Mouse (Mus musculus) lung, postnatal 0 days (tissue): ENCODE measurements around the gene Gtf2h1. TPM values are rescaled to one million over a fixed set of nuclear protein-coding genes. Genes with fewer than 3 reads are reported as not detected.

Experiments used
- ATAC-seq: fragments of 200-750 bp; cut with Nextera tagmentation; 2 replicates; pipeline ENCODE4 v1.8.0; 2017; ENCODE audit warnings: moderate library complexity
- DNase-seq: peaks from one replicate; pipeline ENCODE4 v3.0.0-alpha.2; 2016; ENCODE audit warnings: low spot score
- H3K27ac ChIP-seq: fragments of 300-500 bp; sonication (generic); 2 replicates; pipeline ENCODE4 v1.5.1; 2014; ENCODE audit warnings: antibody characterized with exemption, mild to moderate bottlenecking, low read length, mixed read lengths
- H3K27me3 ChIP-seq: fragments of 300-500 bp; sonication (generic); replicated peaks from 2 replicates; pipeline ENCODE4 v1.6.1; 2014; ENCODE audit warnings: low read length, mixed read lengths; ENCODE audit not compliant: insufficient read depth
- H3K36me3 ChIP-seq: fragments of 300-500 bp; sonication (generic); 2 replicates; pipeline ENCODE4 v1.6.1; 2014; ENCODE audit warnings: low read length, mixed read lengths; ENCODE audit not compliant: insufficient read depth
- H3K4me1 ChIP-seq: fragments of 300-500 bp; sonication (generic); 2 replicates; pipeline ENCODE4 v1.6.1; 2014; ENCODE audit warnings: antibody characterized with exemption, low read depth, low read length, mixed read lengths; ENCODE audit not compliant: insufficient read depth
- H3K4me2 ChIP-seq: fragments of 300-500 bp; sonication (generic); replicated peaks from 2 replicates; pipeline ENCODE4 v1.6.1; 2014; ENCODE audit warnings: low read depth, mild to moderate bottlenecking, low read length, moderate library complexity, mixed read lengths
- H3K4me3 ChIP-seq: fragments of 300-500 bp; sonication (generic); 2 replicates; pipeline ENCODE4 v1.5.1; 2014; ENCODE audit warnings: low read depth, low read length
- H3K9ac ChIP-seq: fragments of 300-500 bp; sonication (generic); replicated peaks from 2 replicates; pipeline ENCODE4 v1.6.1; 2014; ENCODE audit warnings: low read depth, mild to moderate bottlenecking
- H3K9me3 ChIP-seq: fragments of 300-500 bp; sonication (generic); 2 replicates; pipeline ENCODE4 v1.6.1; 2016; ENCODE audit warnings: low read length, mixed read lengths
- CTCF ChIP-seq: IDR thresholded peaks from 2 replicates; pipeline ENCODE4 v1.5.1; 2016; ENCODE audit warnings: antibody characterized with exemption, mild to moderate bottlenecking
- EP300 ChIP-seq: IDR thresholded peaks from 2 replicates; pipeline ENCODE4 v1.6.1; 2016; ENCODE audit warnings: antibody characterized with exemption, mild to moderate bottlenecking, control low read depth
- WGBS: fragments of 180-500 bp; shearing (Covaris S2); extraction: QIAGEN DNeasy Blood & Tissue Kit; methylation state at CpG from one replicate; pipeline ENCODE4 v1.1.7; 2014; 5-methylcytosine and 5-hydroxymethylcytosine counted together
- polyA plus RNA-seq: library from polyadenylated mRNA; unstranded; fragments of >200 nt; fragmentation: Nextera tagmentation; extraction: Ambion mirVana; gene quantifications from 2 replicates; pipeline ENCODE4 v1.2.1, GENCODE M21; 2015

Gtf2h1 gene
- polyA plus RNA-seq, 1 experiment from 2014 or later = 29.1 TPM

DNA sequence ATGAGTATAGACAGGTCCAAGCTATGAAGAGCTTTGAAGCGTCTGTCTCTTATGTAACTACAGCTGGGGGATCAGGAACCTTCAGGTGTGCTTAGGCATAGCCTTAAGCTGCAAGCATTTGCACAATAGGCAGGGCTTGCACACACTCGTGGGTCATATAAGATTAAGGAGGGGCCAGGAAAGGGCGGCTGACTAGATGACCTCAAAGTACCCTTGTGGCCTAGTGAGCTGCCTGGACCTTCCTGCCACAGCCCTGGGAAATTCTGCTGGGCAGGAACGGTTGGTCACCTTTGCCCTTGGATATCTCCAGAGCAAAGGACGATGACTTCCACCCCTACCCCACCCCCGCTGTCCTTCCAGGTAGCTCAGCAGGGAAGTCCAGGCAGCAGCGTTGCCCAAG lies 43.5 kb downstream of the Gtf2h1 start:
- Histone ChIP-seq H3K4me2 (peak overlapping the region; percentile 21; the same call in 1 of the 2 replicates), H3K9me3 (no peaks in the 10 kb centered on the region), H3K27ac (peak overlapping the region; percentile 87), H3K4me1 (peaks cover 27% of the 10 kb centered on the region), H3K36me3 (no peaks in the 10 kb centered on the region), H3K4me3 (no peak overlapping the region), H3K9ac (no peak overlapping the region), H3K27me3 (no peaks in the 10 kb centered on the region)
- ATAC-seq (peak; percentile 43), DNase-seq (peak; percentile 64)
- WGBS = 44% methylated on average over 7 of the region's 7 CpGs
- TF ChIP-seq EP300 (no peak), CTCF (no peak)

- no peak for TF ChIP-seq CTCF
- no peak for TF ChIP-seq EP300
- H3K9ac ChIP-seq = no peak overlapping the region
- H3K4me3 ChIP-seq = no peak overlapping the region
- no peaks in the 10 kb centered on the region for H3K27me3 ChIP-seq
- no peaks in the 10 kb centered on the region for H3K9me3 ChIP-seq
- DNase-seq = no peak
- H3K36me3 ChIP-seq = no peaks in the 10 kb centered on the region
- H3K27ac ChIP-seq = peak overlapping the region; percentile 87
- H3K4me2 ChIP-seq = no peak overlapping the region
- 66% methylated on average over 5 of the region's 5 CpGs for WGBS
- no peak for ATAC-seq
- H3K4me1 ChIP-seq = peaks cover 28% of the 10 kb centered on the region
These were observed 44.0 kb downstream of the Gtf2h1 start for GRCm38 (mm10) chr7:46839861-46840260.

DNA sequence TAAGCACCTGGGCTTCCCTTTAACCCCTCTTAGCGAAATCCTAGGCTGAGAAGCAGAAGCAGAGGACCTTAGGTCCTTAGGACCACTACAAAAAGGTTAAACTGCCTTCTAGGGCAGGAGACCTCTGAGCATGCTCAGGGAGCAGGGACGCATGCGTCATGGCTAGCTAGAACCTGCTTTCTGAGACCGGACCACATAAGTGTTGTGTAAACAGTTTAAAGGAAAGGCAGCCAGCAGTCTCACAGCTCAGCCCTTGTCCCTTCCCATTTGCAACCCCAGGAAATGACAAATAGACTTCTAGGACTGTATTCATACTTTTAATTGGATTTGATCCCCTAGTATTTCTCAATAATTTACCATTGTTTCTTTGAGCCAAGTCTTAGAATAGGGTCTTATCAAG lies 44.4 kb downstream of the Gtf2h1 start:
- ATAC-seq (peak; percentile 70), DNase-seq (peak; percentile 95)
- no peak overlapping the region for H3K9ac ChIP-seq
- H3K4me3 ChIP-seq = no peak overlapping the region
- peak overlapping the region; percentile 87 for H3K27ac ChIP-seq
- H3K4me2 ChIP-seq = no peak overlapping the region
- peaks cover 32% of the 10 kb centered on the region for H3K4me1 ChIP-seq
- H3K9me3 ChIP-seq = no peaks in the 10 kb centered on the region
- TF ChIP-seq EP300 (no peak), CTCF (no peak)
- no peaks in the 10 kb centered on the region for H3K27me3 ChIP-seq
- 17% methylated on average over 4 of the region's 4 CpGs for WGBS
- no peaks in the 10 kb centered on the region for H3K36me3 ChIP-seq

DNA sequence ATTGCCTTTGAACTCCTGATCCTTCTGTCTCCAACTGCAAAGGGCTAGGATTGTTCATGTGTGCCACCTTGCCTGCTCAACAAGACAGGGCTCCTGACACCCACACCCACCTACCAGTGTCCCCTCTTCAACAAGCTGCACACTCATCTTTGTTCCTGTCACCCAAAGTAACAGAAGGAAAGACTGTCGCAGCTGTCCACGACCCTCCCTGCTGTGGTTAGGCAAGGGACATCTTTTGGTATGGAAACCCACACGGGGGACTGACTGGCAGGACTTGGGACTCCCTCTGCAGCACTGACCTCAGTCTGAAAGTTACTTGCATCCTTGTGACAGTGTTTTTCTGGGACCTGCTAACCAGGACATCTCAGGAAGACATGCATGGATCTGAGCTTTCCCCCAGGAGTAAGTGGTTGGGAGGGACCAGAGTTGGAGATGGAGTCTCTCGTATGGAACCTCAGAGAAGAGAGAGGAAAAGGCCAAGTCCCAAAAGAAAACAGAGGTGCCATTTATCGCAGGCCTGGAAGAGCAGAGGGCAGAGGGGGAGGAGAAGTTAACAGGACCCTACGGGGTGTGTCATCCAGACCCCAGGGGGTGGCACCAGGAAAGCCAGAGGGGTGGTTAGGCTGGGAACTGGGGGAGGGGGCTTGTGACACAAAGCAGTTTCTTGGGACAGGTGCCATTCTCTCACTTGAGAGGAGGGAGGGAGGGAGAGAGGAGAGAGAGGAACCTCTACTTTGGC lies 45.1 kb downstream of the Gtf2h1 start, which contains the start of gene Ldha:
Ldha (plus strand) TSS at position 689 of the 739 bp plus-strand sequence.
- H3K9ac ChIP-seq = no peak within 1 kb of the TSS
- H3K4me1 ChIP-seq = peaks cover 32% of the 10 kb centered on the region
- no peaks in the 10 kb centered on the region for H3K9me3 ChIP-seq
- no peak within 1 kb of the TSS for H3K4me3 ChIP-seq
- DNase-seq (no peak), ATAC-seq (no peak)
- H3K27me3 ChIP-seq = no peaks in the 10 kb centered on the region
- TF ChIP-seq EP300 (no peak), CTCF (no peak)
- WGBS = 36% methylated on average over 6 of the region's 6 CpGs
- H3K36me3 ChIP-seq = no peaks in the 10 kb centered on the region
- peak within 1 kb of the TSS; percentile 87 for H3K27ac ChIP-seq
- no peak within 1 kb of the TSS for H3K4me2 ChIP-seq

DNA sequence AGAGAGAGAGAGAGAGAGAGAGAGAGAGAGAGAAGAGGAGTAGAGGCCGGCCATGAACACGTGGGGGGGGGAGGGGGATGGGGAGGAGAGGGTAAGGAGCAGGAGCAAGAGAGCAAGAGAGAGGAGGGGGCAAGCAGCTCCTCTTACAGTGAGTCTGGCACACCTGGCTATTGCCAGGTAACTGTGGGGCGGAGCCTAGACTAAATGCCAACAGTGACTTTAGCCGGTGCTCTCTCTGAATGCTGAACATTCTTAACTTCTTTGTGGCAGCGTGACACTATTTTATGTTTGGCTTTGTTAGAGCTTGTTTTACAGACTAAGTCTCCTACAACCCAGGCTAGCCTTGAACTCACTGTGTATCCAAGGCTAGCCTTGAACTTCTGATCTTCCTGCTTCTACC lies 46.4 kb downstream of the Gtf2h1 start:
- ATAC-seq (no peak), DNase-seq (no peak)
- H3K4me1 ChIP-seq = peaks cover 36% of the 10 kb centered on the region
- 38% methylated on average over 5 of the region's 5 CpGs for WGBS
- H3K27me3 ChIP-seq = no peaks in the 10 kb centered on the region
- H3K9ac ChIP-seq = no peak overlapping the region
- H3K4me3 ChIP-seq = no peak overlapping the region
- H3K27ac ChIP-seq = no peak overlapping the region
- H3K36me3 ChIP-seq = no peaks in the 10 kb centered on the region
- no peak overlapping the region for H3K4me2 ChIP-seq
- H3K9me3 ChIP-seq = no peaks in the 10 kb centered on the region
- TF ChIP-seq EP300 = no peak
- no peak for TF ChIP-seq CTCF

DNA sequence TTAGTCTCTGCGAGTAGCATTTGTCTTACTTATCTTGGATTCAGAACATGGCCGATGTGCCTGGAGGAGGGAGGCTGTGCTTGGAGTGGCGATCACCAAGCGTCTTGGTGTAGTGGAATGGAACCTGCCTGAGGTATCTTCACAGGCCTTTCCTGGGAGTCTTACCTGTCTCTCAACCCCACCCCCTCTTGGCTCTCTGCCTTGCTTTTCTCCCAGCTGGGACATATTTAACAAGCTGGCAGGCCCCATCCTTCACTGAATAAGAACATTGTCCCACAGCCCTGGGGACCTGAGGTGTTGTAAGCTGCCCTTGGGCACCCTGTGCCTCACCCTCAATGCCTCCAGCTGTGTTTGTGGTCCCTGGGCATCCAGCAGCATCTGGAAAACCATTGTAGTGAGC lies 47.7 kb downstream of the Gtf2h1 start:
- no peak for DNase-seq
- no peak for ATAC-seq
- no peak overlapping the region for H3K27ac ChIP-seq
- H3K9me3 ChIP-seq = no peaks in the 10 kb centered on the region
- no peak overlapping the region for H3K9ac ChIP-seq
- TF ChIP-seq CTCF = no peak
- TF ChIP-seq EP300 = no peak
- peaks cover 32% of the 10 kb centered on the region for H3K4me1 ChIP-seq
- H3K4me3 ChIP-seq = no peak overlapping the region
- 77% methylated on average over 4 of the region's 4 CpGs for WGBS
- no peak overlapping the region for H3K4me2 ChIP-seq
- H3K36me3 ChIP-seq = peaks cover 2% of the 10 kb centered on the region; the same call in 1 of the 2 replicates
- no peaks in the 10 kb centered on the region for H3K27me3 ChIP-seq
